In the genomic region with DNA sequence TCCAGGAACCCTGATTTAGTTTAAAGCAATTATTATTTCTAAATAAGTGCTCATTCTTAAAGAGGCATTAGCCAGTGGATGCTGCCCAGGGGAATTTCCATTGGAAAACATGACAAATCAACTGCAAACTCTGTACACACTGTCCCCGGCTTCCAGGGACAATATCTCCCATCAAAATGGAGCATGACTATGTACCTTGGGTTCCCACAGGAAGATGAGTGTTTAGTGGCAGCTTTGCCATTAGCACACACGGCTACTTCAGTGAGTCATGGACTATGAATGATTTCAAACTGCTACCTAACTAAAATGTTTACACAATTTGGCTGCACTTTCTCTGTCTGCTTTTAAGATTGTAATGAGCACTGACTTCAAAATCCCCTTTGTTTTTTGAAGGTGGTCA, we compare ENCODE assay signal across 18 mouse cellular contexts.
"Had no signal": no experiment of that assay in that cellular context is flagged by ENCODE, and none has a peak within 500 bp of the region (broad histone marks: within the 10 kb centered on the region; RNA-seq: fewer than 3 reads in every experiment).

No protein-coding gene starts in this region.

- H3K27me3 ChIP-seq: midbrain, embryonic 12.5 days; neural tube, embryonic 13.5 days; neural tube, embryonic 15.5 days; stomach, embryonic 15.5 days had no signal

- H3K27ac ChIP-seq: midbrain, embryonic 10.5 days; midbrain, embryonic 12.5 days; neural tube, embryonic 13.5 days; neural tube, embryonic 15.5 days; stomach, embryonic 15.5 days; stomach, postnatal 0 days had no signal

- H3K9ac ChIP-seq: lung, embryonic 14.5 days; midbrain, embryonic 12.5 days; neural tube, embryonic 13.5 days; neural tube, embryonic 15.5 days; stomach, embryonic 15.5 days had no signal

- H3K9me3 ChIP-seq: midbrain, embryonic 10.5 days; midbrain, embryonic 12.5 days; neural tube, embryonic 13.5 days; neural tube, embryonic 15.5 days; stomach, embryonic 15.5 days had no signal

- H3K36me3 ChIP-seq: midbrain, embryonic 10.5 days; midbrain, embryonic 12.5 days; neural tube, embryonic 13.5 days; neural tube, embryonic 15.5 days; stomach, embryonic 15.5 days had no signal

- DNase-seq: lung, adult 18-20 months; lung, embryonic 14.5 days; lung, postnatal 10 days; lung, postnatal 4 days; midbrain, embryonic 14.5 days; retina, postnatal 1 day; right cerebral cortex, adult 18-20 months; right cerebral cortex, postnatal 14 days; thymus, postnatal 25 days; thymus, postnatal 4 days had no signal

- ATAC-seq: midbrain, embryonic 16.5 days had no signal

- H3K4me1 ChIP-seq: midbrain, embryonic 12.5 days; stomach, embryonic 15.5 days had no signal

- H3K4me3 ChIP-seq: midbrain, embryonic 10.5 days; midbrain, embryonic 12.5 days; myocyte; neural tube, embryonic 13.5 days; neural tube, embryonic 15.5 days; stomach, embryonic 15.5 days had no signal

- H3K4me2 ChIP-seq: lung, embryonic 14.5 days; midbrain, embryonic 12.5 days; neural tube, embryonic 13.5 days; neural tube, embryonic 15.5 days; stomach, embryonic 15.5 days had no signal
